Mouse (Mus musculus) olfactory bulb, adult 2 months (tissue): ENCODE measurements around the gene Cfap126.
"Not testable (repeated sequence)": the region's sequence is repeated elsewhere in the genome, so short reads cannot be mapped to it uniquely, and the experiment has no call there.

ENCODE experiments used
- CTCF ChIP-seq: fragments of 200-500 bp; IDR thresholded peaks from 2 replicates; pipeline ENCODE4 v1.5.1; 2012; ENCODE audit warnings: low read depth, mild to moderate bottlenecking, low read length, moderate library complexity; ENCODE audit not compliant: insufficient read depth
- POLR2A ChIP-seq: fragments of 200-500 bp; IDR thresholded peaks from 2 replicates; pipeline ENCODE4 v1.6.1; 2012; ENCODE audit warnings: mild to moderate bottlenecking, low read depth, low read length, moderate library complexity; ENCODE audit not compliant: insufficient read depth

DNA sequence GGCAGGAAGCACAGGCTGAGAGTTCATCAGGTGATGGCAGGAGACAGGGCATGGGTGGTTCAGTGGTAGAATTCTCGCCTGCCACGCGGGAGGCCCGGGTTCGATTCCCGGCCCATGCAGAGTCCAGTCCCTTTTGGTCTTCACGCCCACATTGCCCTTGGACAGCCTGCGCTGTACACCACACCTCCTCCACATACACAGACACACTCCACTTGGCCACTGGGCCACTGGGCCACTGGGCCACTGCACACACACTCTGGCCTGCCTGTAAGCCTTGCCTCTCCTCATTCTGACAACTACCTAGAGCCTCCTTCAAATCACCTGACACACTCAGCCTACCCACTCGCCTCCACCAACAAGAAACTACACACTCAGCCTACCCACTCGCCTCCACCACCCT is 47.1 kb upstream of the Cfap126 start:
- not testable (repeated sequence) for TF ChIP-seq CTCF, POLR2A
